Mouse (Mus musculus) myocyte (in vitro differentiated cells): ENCODE measurements at regions not wholly inside any gene's neighbourhood (a gene's known extent, or its start where the extent isn't known, plus 50 kb on each side); places are given as distances from the start of the nearest gene placed in this dataset.

Experiments
- MAX ChIP-seq: IDR thresholded peaks from one replicate; pipeline ENCODE4 v1.6.1; 2011; ENCODE audit warnings: low read depth, mild to moderate bottlenecking, control low read depth
- MYOG ChIP-seq, 3 experiments: IDR thresholded peaks; one replicate each; pipeline ENCODE4 v1.6.1; 2011; ENCODE audit warnings: control low read depth in 2 of 3, low read depth in 2 of 3, mild to moderate bottlenecking in 2 of 3; ENCODE audit not compliant: insufficient read length in 2 of 3, control insufficient read depth in 1 of 3, insufficient read depth in 1 of 3
- POLR2A ChIP-seq: IDR thresholded peaks from one replicate; pipeline ENCODE4 v1.6.1; 2011; ENCODE audit warnings: low read depth, mild to moderate bottlenecking, control low read depth, moderate library complexity; ENCODE audit not compliant: insufficient read length
- POLR2AphosphoS2 ChIP-seq: IDR thresholded peaks from one replicate; pipeline ENCODE4 v1.6.1; 2011; ENCODE audit warnings: low read depth, control low read depth; ENCODE audit not compliant: insufficient read length
- USF1 ChIP-seq: IDR thresholded peaks from one replicate; pipeline ENCODE4 v1.6.1; 2011; ENCODE audit warnings: low read depth, mild to moderate bottlenecking, control low read depth, moderate library complexity

DNA sequence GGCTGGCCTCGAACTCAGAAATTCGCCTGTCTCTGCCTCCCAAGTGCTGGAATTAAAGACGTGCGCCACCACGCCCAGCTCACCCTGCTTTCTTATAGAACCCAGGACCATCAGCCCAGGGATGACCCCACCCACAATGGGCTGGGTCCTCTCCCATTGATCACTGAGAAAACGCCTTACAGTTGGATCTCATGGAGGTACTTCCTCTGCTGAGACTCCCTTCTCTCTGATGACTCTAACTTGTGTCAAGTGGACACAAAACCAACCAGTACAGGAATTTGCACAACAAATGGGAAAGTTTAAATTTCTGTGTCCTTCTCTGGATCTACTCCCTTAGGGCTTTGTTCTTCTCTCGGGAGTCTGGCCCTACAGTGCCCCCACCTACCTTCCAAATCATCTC, 85.0 kb downstream of the Tomm20 start:
- TF ChIP-seq USF1 (no peak), MYOG (IDR thresholded peaks at IDR 0.05; ENCODE audit: control insufficient read depth in 1 of 3, insufficient read depth in 1 of 3, insufficient read length in 2 of 3, low read depth in 2 of 3) (no peak), POLR2AphosphoS2 (no peak), POLR2A (no peak), MAX (no peak)
